Mouse (Mus musculus): ENCODE data around the gene Adamtsl4. TPM values are rescaled to one million over a fixed set of nuclear protein-coding genes. Genes with fewer than 3 reads are reported as not detected.

Adamtsl4 gene
- polyA plus RNA-seq, 1 experiment, result not detected

DNA sequence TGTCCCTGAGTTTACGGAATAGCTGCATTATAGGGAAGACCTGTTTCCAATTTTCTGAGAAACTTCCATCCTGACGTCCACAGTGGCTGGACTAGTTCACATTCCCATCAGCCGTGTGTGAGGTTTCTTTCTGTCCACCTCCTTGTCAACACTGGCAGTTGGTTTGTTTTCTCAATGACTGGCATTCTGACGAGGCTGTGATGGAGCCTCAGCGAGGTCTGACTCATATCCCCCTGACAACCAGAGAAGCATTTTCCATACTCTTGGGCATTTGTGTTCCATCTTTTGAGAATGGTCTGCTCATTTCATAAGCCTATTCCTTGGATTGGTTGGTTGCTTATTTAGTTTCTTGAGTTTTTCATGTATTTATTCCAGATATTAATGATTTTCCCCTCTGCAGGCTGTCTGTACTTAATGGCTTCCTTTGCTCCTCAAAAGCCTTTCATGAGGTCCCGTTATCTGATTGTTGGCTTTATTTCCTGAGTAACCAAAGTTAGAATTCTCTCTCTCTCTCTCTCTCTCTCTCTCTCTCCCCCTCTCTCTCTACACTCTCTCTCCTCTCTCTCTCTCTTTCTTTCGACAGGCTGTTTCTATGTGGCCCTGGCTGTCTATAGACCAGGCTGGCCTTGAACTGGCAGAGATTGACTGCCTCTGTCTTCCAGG is 39.1 kb upstream of the Adamtsl4 start:
- no peak for TF ChIP-seq CTCF (IDR thresholded peaks at IDR 0.05; ENCODE audit: insufficient read depth, low read depth, low read length)
- TF ChIP-seq POLR2A (IDR thresholded peaks at IDR 0.05; ENCODE audit: insufficient read depth, low read depth, low read length), result no peak
- no peak overlapping the region for H3K27ac ChIP-seq (ENCODE audit: insufficient read depth, low read depth, low read length)
- H3K4me1 ChIP-seq (ENCODE audit: control insufficient read depth, insufficient read depth, low read length), result no peaks in the 10 kb centered on the region
- 57% methylated on average over 7 of the region's 7 CpGs for WGBS
- H3K4me3 ChIP-seq (ENCODE audit: insufficient read depth, low read depth, low read length), result no peak overlapping the region

DNA sequence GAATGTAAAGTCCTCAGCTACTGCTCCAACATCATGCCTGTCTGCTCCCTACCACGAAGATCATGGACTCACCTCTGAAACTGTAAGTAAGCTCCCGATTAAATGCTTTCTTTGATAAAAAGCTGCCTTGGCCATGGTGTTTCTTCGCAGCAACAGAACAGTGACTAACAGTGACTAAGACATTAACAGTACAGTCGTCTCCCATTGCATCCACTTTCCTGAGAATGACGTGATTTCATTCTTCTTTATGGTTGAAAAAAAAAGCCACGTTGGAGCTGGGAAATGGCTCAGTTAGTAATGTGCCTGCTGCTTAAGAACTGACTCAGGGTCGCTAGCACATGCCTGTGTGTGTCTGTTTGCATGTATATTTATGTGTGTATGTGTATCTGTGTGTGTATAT is 38.1 kb upstream of the Adamtsl4 start:
- 81% methylated on average over 7 of the region's 7 CpGs for WGBS
- no peaks in the 10 kb centered on the region for H3K4me1 ChIP-seq (ENCODE audit: control insufficient read depth, insufficient read depth, low read length)
- TF ChIP-seq CTCF (IDR thresholded peaks at IDR 0.05; ENCODE audit: insufficient read depth, low read depth, low read length), result no peak
- no peak for TF ChIP-seq POLR2A (IDR thresholded peaks at IDR 0.05; ENCODE audit: insufficient read depth, low read depth, low read length)

DNA sequence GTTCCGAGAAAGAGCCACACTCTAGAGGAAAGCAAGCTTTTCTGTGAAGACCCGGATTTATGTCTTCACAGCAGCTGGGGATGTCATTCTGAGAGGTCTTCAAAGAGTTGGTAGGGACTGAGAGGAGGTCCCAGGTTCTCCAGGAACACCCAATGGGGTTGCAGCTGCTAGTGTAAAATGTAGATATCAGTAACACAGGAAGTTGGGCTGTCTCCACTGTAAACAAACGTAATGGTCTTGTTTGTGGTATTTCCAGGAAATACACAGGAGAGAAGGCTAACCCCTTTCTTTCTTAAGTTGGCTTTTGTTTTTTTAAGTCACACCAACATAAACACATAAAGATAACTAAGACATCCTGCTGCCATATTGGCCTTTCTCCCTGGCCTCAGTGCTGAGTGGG is 34.7 kb upstream of the Adamtsl4 start:
- no peak overlapping the region for H3K4me3 ChIP-seq (ENCODE audit: insufficient read depth, low read depth, low read length)
- WGBS, result 88% methylated on average over 3 of the region's 3 CpGs

More for the DNA sequence above, 38.1 kb upstream of the Adamtsl4 start:
- Histone ChIP-seq H3K27ac (ENCODE audit: insufficient read depth, low read depth, low read length) (no peak overlapping the region), H3K4me3 (ENCODE audit: insufficient read depth, low read depth, low read length) (no peak overlapping the region)

DNA sequence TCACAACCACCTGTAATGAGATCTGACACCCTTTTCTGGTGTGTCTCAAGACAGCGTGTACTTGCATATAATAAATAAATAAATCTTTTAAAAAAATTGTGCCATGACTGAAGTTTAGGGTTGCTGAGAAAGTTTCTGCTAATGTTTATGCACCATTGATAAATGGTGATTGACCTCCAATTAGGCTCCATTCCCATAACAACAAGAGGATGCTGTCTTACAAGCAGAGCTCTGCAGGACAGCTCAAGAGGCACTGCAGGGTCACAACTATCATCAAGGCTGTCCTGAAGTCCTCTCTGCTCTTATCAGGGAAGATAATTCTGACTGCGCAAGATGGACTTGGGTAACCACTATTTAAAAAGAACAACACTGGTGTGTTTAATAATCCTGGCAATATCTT is 30.4 kb upstream of the Adamtsl4 start:
- Histone ChIP-seq H3K27ac (ENCODE audit: insufficient read depth, low read depth, low read length) (no peak overlapping the region), H3K4me3 (ENCODE audit: insufficient read depth, low read depth, low read length) (no peak overlapping the region), H3K4me1 (ENCODE audit: control insufficient read depth, insufficient read depth, low read length) (no peaks in the 10 kb centered on the region)
- TF ChIP-seq CTCF (IDR thresholded peaks at IDR 0.05; ENCODE audit: insufficient read depth, low read depth, low read length) (no peak), POLR2A (IDR thresholded peaks at IDR 0.05; ENCODE audit: insufficient read depth, low read depth, low read length) (no peak)
- WGBS, result 97% methylated on average over 2 of the region's 2 CpGs

More for the DNA sequence above, 34.7 kb upstream of the Adamtsl4 start:
- no peak for TF ChIP-seq POLR2A (IDR thresholded peaks at IDR 0.05; ENCODE audit: insufficient read depth, low read depth, low read length)
- no peak for TF ChIP-seq CTCF (IDR thresholded peaks at IDR 0.05; ENCODE audit: insufficient read depth, low read depth, low read length)
- H3K27ac ChIP-seq (ENCODE audit: insufficient read depth, low read depth, low read length), result no peak overlapping the region
- H3K4me1 ChIP-seq (ENCODE audit: control insufficient read depth, insufficient read depth, low read length), result no peaks in the 10 kb centered on the region

DNA sequence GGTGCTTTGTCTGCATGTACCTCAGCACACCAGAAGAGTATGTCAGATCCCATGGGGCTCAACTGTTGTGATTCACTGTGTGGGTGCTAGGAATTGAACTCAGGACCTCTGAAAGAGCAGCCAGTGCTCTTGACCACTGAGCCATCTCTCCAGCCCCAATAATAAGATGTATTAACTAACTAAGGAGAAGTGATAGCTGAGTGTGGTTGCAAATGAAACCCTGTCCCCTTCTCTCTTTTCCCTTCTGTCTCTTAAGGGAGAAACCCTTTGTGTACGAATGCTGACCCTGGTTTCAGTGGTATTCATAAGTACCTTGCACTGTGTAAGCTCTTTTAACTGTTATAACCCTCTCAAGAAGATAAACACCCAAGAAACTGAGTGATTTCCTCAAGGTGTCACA is 28.4 kb upstream of the Adamtsl4 start:
- WGBS, result 74% methylated on average over 1 of the region's 1 CpGs
- TF ChIP-seq CTCF (IDR thresholded peaks at IDR 0.05; ENCODE audit: insufficient read depth, low read depth, low read length) (no peak), POLR2A (IDR thresholded peaks at IDR 0.05; ENCODE audit: insufficient read depth, low read depth, low read length) (no peak)
- no peaks in the 10 kb centered on the region for H3K4me1 ChIP-seq (ENCODE audit: control insufficient read depth, insufficient read depth, low read length)

DNA sequence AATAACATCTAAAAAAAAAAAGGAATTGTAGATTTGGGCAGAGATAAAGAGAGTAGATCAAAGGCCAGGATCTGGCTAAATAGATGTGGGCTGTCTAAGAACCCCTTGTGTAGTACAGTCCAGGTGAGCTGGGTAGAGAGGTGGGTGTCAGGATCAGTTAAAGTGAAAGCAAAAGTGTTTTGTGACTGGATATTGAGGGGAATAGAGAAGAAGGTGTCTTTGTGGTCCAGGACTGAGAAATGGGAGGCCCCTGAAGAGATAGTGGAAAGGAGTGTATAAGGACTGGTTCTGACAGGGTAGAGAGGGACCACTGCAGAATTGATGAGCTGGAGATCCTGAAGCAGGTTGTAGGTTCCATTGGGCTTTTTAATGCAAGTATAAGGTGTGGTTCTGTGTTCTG is 22.2 kb upstream of the Adamtsl4 start:
- TF ChIP-seq CTCF (IDR thresholded peaks at IDR 0.05; ENCODE audit: insufficient read depth, low read depth, low read length), result no peak
- no peak for TF ChIP-seq POLR2A (IDR thresholded peaks at IDR 0.05; ENCODE audit: insufficient read depth, low read depth, low read length)
- H3K4me3 ChIP-seq (ENCODE audit: insufficient read depth, low read depth, low read length), result no peak overlapping the region
- no peak overlapping the region for H3K27ac ChIP-seq (ENCODE audit: insufficient read depth, low read depth, low read length)
- H3K4me1 ChIP-seq (ENCODE audit: control insufficient read depth, insufficient read depth, low read length), result no peaks in the 10 kb centered on the region

More for the DNA sequence above, 28.4 kb upstream of the Adamtsl4 start:
- H3K4me3 ChIP-seq (ENCODE audit: insufficient read depth, low read depth, low read length), result no peak overlapping the region
- H3K27ac ChIP-seq (ENCODE audit: insufficient read depth, low read depth, low read length), result no peak overlapping the region

DNA sequence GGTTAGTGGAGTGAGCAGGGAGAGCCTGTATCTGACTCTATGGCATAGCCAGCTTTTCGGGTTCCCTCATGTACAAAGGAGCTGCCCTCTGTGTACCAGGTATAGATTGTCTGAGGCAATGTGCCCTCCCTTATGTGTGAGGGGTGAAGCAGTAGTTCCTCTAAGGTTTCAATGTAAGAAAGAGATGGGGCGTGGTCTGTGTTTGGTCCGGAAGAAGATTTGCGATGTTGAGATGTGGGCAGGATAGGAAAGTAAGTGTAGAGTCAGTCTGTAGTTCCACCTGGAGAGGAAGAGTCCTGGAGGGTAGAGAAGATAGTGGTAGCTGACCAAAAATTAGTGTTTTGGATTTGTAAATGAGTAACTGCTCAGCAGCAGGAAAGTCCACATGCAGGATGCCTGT is 21.3 kb upstream of the Adamtsl4 start:
- Histone ChIP-seq H3K4me1 (ENCODE audit: control insufficient read depth, insufficient read depth, low read length) (no peaks in the 10 kb centered on the region), H3K4me3 (ENCODE audit: insufficient read depth, low read depth, low read length) (no peak overlapping the region), H3K27ac (ENCODE audit: insufficient read depth, low read depth, low read length) (no peak overlapping the region)
- no peak for TF ChIP-seq POLR2A (IDR thresholded peaks at IDR 0.05; ENCODE audit: insufficient read depth, low read depth, low read length)
- no peak for TF ChIP-seq CTCF (IDR thresholded peaks at IDR 0.05; ENCODE audit: insufficient read depth, low read depth, low read length)
- WGBS, result 93% methylated on average over 4 of the region's 4 CpGs

DNA sequence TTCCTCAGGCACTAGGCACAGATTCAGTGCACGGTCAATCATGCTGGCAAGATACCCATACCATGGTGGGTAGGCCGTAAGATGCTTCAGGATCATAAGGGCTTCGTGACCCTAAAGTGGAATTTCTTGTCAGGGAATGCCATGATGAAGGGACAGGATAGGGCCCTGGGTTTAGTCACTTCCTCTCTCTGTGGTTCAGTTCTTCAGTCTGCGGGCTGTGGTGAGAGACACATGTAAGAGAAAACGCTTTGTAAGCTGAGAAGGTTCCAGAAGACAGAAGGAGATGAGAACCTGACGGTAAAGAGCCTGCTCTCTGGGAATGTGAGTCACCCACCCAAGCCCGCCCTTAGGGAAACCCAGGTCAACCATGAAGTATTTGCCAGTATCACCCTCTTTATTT is 19.8 kb upstream of the Adamtsl4 start:
- 91% methylated on average over 7 of the region's 7 CpGs for WGBS
- H3K27ac ChIP-seq (ENCODE audit: insufficient read depth, low read depth, low read length), result no peak overlapping the region

DNA sequence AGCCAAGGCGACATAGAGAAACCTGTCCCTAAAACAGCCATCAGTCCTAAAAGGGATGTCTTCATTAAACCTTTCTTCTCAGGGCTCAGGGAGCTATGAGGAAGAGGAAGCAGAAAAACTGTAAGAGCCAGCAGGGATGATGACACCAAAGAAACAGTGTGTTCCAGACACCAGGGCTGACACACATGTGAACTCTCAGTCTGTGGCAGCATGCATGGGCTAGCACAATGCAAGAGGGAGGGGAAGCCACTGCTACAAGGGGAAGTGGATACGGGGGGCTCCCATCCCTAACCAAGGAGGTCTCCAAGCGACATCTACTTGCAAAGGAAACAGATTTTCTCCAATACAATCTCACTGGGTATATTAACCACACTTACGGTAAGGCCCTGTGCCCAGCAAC is 18.6 kb upstream of the Adamtsl4 start:
- Histone ChIP-seq H3K27ac (ENCODE audit: insufficient read depth, low read depth, low read length) (no peak overlapping the region), H3K4me3 (ENCODE audit: insufficient read depth, low read depth, low read length) (no peak overlapping the region), H3K4me1 (ENCODE audit: control insufficient read depth, insufficient read depth, low read length) (peaks cover 6% of the 10 kb centered on the region)
- WGBS, result 94% methylated on average over 4 of the region's 4 CpGs
- TF ChIP-seq POLR2A (IDR thresholded peaks at IDR 0.05; ENCODE audit: insufficient read depth, low read depth, low read length) (no peak), CTCF (IDR thresholded peaks at IDR 0.05; ENCODE audit: insufficient read depth, low read depth, low read length) (no peak)

More for the DNA sequence above, 19.8 kb upstream of the Adamtsl4 start:
- no peak overlapping the region for H3K4me3 ChIP-seq (ENCODE audit: insufficient read depth, low read depth, low read length)
- H3K4me1 ChIP-seq (ENCODE audit: control insufficient read depth, insufficient read depth, low read length), result no peaks in the 10 kb centered on the region
- TF ChIP-seq CTCF (IDR thresholded peaks at IDR 0.05; ENCODE audit: insufficient read depth, low read depth, low read length) (no peak), POLR2A (IDR thresholded peaks at IDR 0.05; ENCODE audit: insufficient read depth, low read depth, low read length) (no peak)

Measured in olfactory bulb, adult 2 months (tissue).